In the genomic region with DNA sequence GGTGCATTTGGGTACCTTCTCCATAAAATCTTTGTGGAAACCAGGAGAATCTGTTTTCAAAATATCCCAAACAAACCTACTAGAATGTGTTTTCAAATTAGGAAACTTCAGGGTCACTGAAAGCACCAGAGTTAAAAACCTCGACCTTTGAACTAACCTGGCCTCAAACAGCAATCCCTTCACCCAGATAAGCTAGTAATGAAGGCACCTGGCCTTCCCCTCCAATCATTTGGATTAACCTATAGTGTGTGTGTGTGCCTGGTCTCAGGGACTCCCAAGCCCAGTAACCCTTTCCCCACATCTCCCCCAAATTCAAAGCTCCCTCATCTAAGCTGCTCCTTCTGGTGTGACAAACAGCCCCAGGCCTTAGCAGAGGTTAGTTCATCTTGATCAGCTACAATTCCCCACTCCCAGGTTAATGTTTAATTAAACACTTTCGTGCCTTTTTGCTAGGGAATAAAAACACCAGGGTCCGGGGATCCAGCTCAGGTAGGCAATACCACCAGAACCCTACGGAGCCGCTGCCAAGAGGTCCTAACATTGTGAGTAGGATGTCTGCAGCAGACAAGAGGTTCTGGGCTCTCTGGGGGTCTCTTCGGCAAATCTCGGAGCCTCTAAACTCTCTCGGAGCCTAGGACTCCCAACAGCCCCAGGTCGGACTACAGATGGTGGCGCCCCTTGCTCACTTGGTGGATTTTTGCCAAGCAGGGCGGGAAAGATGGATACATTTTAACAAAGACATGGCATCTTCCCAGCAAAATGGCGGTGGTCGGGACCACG, we compare ENCODE assay signal across 8 mouse cellular contexts. TPM values are rescaled to one million over a fixed set of nuclear protein-coding genes. Genes with fewer than 3 reads are reported as not detected.
DNase-seq lines count a peak whose midpoint lies in the region; ATAC-seq lines count a peak whose summit lies in the region.

No protein-coding gene starts in this region.

- peak overlapping the region; percentile 100 for H3K27ac ChIP-seq in embryonic facial prominence, embryonic 10.5 days (replicated peaks)
- no peak overlapping the region for H3K27ac ChIP-seq in midbrain, embryonic 11.5 days (ENCODE audit: low read depth, low read length)

- H3K9me3 ChIP-seq in embryonic facial prominence, embryonic 10.5 days: no peaks in the 10 kb centered on the region
- H3K9me3 ChIP-seq in midbrain, embryonic 11.5 days (ENCODE audit: control insufficient read depth, low read length): no peaks in the 10 kb centered on the region

- H3K36me3 ChIP-seq in embryonic facial prominence, embryonic 10.5 days (replicated peaks): no peaks in the 10 kb centered on the region
- no peaks in the 10 kb centered on the region for H3K36me3 ChIP-seq in midbrain, embryonic 11.5 days (ENCODE audit: control insufficient read depth, insufficient read depth, low read length)

- ATAC-seq in cerebellum, adult (ENCODE audit: insufficient number of reproducible peaks, low FRiP score, low TSS enrichment): no peak
- ATAC-seq in midbrain, embryonic 11.5 days (ENCODE audit: low FRiP score): no peak
- ATAC-seq in monocyte, adult 5-6 weeks (replicated peaks; ENCODE audit: insufficient number of reproducible peaks, low FRiP score, low TSS enrichment, poor library complexity, severe bottlenecking): no peak

- peak overlapping the region; percentile 84 for H3K4me3 ChIP-seq in embryonic facial prominence, embryonic 10.5 days
- H3K4me3 ChIP-seq in midbrain, embryonic 11.5 days (ENCODE audit: low read depth, low read length): no peak overlapping the region; the same call in 1 of the 2 replicates

- peak; percentile 47 for DNase-seq in cerebellum, adult 8-10 months
- no peak for DNase-seq in embryonic facial prominence, embryonic 10.5 days (ENCODE audit: low spot score)
- DNase-seq in kidney, adult 11 months: peak; percentile 75
- no peak for DNase-seq in midbrain, embryonic 11.5 days (ENCODE audit: low spot score, missing footprints)
- DNase-seq in thymus, postnatal 25 days: no peak
- DNase-seq in gastrocnemius, postnatal 14 days: no peak

- peaks cover 76% of the 10 kb centered on the region for H3K4me1 ChIP-seq in embryonic facial prominence, embryonic 10.5 days
- H3K4me1 ChIP-seq in midbrain, embryonic 11.5 days (ENCODE audit: control insufficient read depth, insufficient read depth, low read length): peaks cover 30% of the 10 kb centered on the region

- H3K27me3 ChIP-seq in embryonic facial prominence, embryonic 10.5 days (replicated peaks; ENCODE audit: low read depth, poor library complexity, severe bottlenecking): peaks cover 32% of the 10 kb centered on the region
- no peaks in the 10 kb centered on the region for H3K27me3 ChIP-seq in midbrain, embryonic 11.5 days (ENCODE audit: control insufficient read depth, insufficient read depth, low read length)

- intact Hi-C loops in gastrocnemius, postnatal 14 days (cut with DNase I; ENCODE audit: low total_unique reads): no loop called here

- 50% methylated on average over 14 of the region's 14 CpGs for WGBS in embryonic facial prominence, embryonic 10.5 days
- 48% methylated on average over 14 of the region's 14 CpGs for WGBS in midbrain, embryonic 11.5 days

- peak overlapping the region; percentile 97 for H3K4me2 ChIP-seq in midbrain, embryonic 11.5 days

- H3K9ac ChIP-seq in midbrain, embryonic 11.5 days (ENCODE audit: low read length): no peak overlapping the region

RNA-seq across cellular contexts. Expression of gene H1f0, which starts 1.5 kb away (rescaled TPM):
- polyA plus RNA-seq in embryonic facial prominence, embryonic 10.5 days (2016; fragmentation: Nextera tagmentation; extraction: Ambion mirVana): 371 and 392 TPM in 2 replicates
- 355 and 376 TPM in 2 replicates for polyA plus RNA-seq in midbrain, embryonic 11.5 days (2014; fragmentation: Nextera tagmentation; extraction: Ambion mirVana)
- total RNA-seq in monocyte, adult 5-6 weeks (2017): 27.7 to 41.5 TPM (median 37.9 TPM) in 3 replicates
- 100 to 1,000 TPM; 129 to 164 TPM for total RNA-seq in gastrocnemius, postnatal 14 days (2021)

RNA-seq across cellular contexts. Expression of gene Galr3, which starts 15.0 kb away (rescaled TPM):
- polyA plus RNA-seq in embryonic facial prominence, embryonic 10.5 days (2016; fragmentation: Nextera tagmentation; extraction: Ambion mirVana): not detected in 2 replicates
- polyA plus RNA-seq in midbrain, embryonic 11.5 days (2014; fragmentation: Nextera tagmentation; extraction: Ambion mirVana): not detected in 2 replicates
- total RNA-seq in monocyte, adult 5-6 weeks (2017): not detected in 3 replicates
- total RNA-seq in gastrocnemius, postnatal 14 days (2021): under 1 TPM in 1 of 2 experiments, not detected in 1; 0.23 TPM

RNA-seq across cellular contexts. Expression of gene Ankrd54, which starts 36.0 kb away (rescaled TPM):
- 57.7 and 61.8 TPM in 2 replicates for polyA plus RNA-seq in embryonic facial prominence, embryonic 10.5 days (2016; fragmentation: Nextera tagmentation; extraction: Ambion mirVana)
- polyA plus RNA-seq in midbrain, embryonic 11.5 days (2014; fragmentation: Nextera tagmentation; extraction: Ambion mirVana): 52.7 and 53.5 TPM in 2 replicates
- total RNA-seq in monocyte, adult 5-6 weeks (2017): 8.1 to 17.1 TPM (median 13.3 TPM) in 3 replicates
- 1 to 10 TPM; 5.4 to 6.1 TPM for total RNA-seq in gastrocnemius, postnatal 14 days (2021)

RNA-seq across cellular contexts. Expression of gene Eif3l, which starts 48.3 kb away (rescaled TPM):
- 280 and 287 TPM in 2 replicates for polyA plus RNA-seq in embryonic facial prominence, embryonic 10.5 days (2016; fragmentation: Nextera tagmentation; extraction: Ambion mirVana)
- 242 and 251 TPM in 2 replicates for polyA plus RNA-seq in midbrain, embryonic 11.5 days (2014; fragmentation: Nextera tagmentation; extraction: Ambion mirVana)
- 102 to 117 TPM (median 113 TPM) in 3 replicates for total RNA-seq in monocyte, adult 5-6 weeks (2017)
- total RNA-seq in gastrocnemius, postnatal 14 days (2021): 10 to 100 TPM; 65.8 to 69.7 TPM

Comparison
In these comparisons a context has a peak if more than half of its experiments do, and no peak if none do; other contexts are left out.
1. DNase-seq: peak in cerebellum, adult 8-10 months (single experiment) and kidney, adult 11 months (single experiment); none in embryonic facial prominence, embryonic 10.5 days (single experiment), midbrain, embryonic 11.5 days (single experiment), thymus, postnatal 25 days (single experiment) and gastrocnemius, postnatal 14 days (single experiment).